Mouse (Mus musculus) liver, embryonic 16.5 days (tissue): ENCODE results near the gene Rab3ip. TPM values are rescaled to one million over a fixed set of nuclear protein-coding genes. Genes with fewer than 3 reads are reported as not detected.
A peak's percentile ranks its signal among the peaks of the same experiment; 100 is the strongest.

Source experiments
- ATAC-seq: fragments of 200-750 bp; cut with Nextera tagmentation; 2 replicates; pipeline ENCODE4 v1.8.0; 2017; ENCODE audit warnings: low read depth, mild to moderate bottlenecking, moderate number of reproducible peaks, moderate library complexity
- H3K27ac ChIP-seq: fragments of 300-500 bp; sonication (generic); 2 replicates; pipeline ENCODE4 v1.5.1; 2014; ENCODE audit warnings: mild to moderate bottlenecking, low read length
- H3K27me3 ChIP-seq: fragments of 300-500 bp; sonication (generic); 2 replicates; pipeline ENCODE4 v1.6.1; 2014; ENCODE audit warnings: low read depth, low read length, mixed read lengths; ENCODE audit not compliant: control insufficient read depth, insufficient read depth
- H3K36me3 ChIP-seq: fragments of 300-500 bp; sonication (generic); 2 replicates; pipeline ENCODE4 v1.6.1; 2014; ENCODE audit warnings: mild to moderate bottlenecking; ENCODE audit not compliant: control insufficient read depth, insufficient read depth
- H3K4me1 ChIP-seq: fragments of 300-500 bp; sonication (generic); 2 replicates; pipeline ENCODE4 v1.6.1; 2014; ENCODE audit warnings: low read depth, low read length, mixed read lengths; ENCODE audit not compliant: control insufficient read depth
- H3K4me2 ChIP-seq: fragments of 300-500 bp; sonication (generic); 2 replicates; pipeline ENCODE4 v1.6.1; 2014; ENCODE audit warnings: low read depth, low read length, mixed read lengths
- H3K4me3 ChIP-seq: fragments of 300-500 bp; sonication (generic); 2 replicates; pipeline ENCODE4 v1.5.1; 2014; ENCODE audit warnings: low read depth, mild to moderate bottlenecking, low read length
- H3K9ac ChIP-seq: fragments of 300-500 bp; sonication (generic); 2 replicates; pipeline ENCODE4 v1.6.1; 2014; ENCODE audit warnings: low read depth, low read length
- H3K9me3 ChIP-seq: fragments of 300-500 bp; sonication (generic); replicated peaks from 2 replicates; pipeline ENCODE4 v1.6.1; 2016; ENCODE audit warnings: low read length; ENCODE audit not compliant: control insufficient read depth
- WGBS: fragments of 180-500 bp; shearing (Covaris S2); extraction: QIAGEN DNeasy Blood & Tissue Kit; methylation state at CpG from one replicate; pipeline ENCODE4 v1.1.7; 2014; ENCODE audit not compliant: insufficient replicate concordance; 5-methylcytosine and 5-hydroxymethylcytosine counted together
- polyA plus RNA-seq: library from polyadenylated mRNA; unstranded; fragments of >200 nt; fragmentation: Nextera tagmentation; extraction: Ambion mirVana; gene quantifications from 2 replicates; pipeline ENCODE4 v1.2.1, GENCODE M21; 2015

Gene Rab3ip
- polyA plus RNA-seq, 1 experiment from 2014 or later: 13.3 TPM

- H3K36me3 ChIP-seq: no peaks in the 10 kb centered on the region
- peak overlapping the region; percentile 85 for H3K9ac ChIP-seq
- peak overlapping the region; percentile 92 for H3K27ac ChIP-seq
- 7% methylated on average over 44 of the region's 44 CpGs for WGBS
- no peaks in the 10 kb centered on the region for H3K27me3 ChIP-seq
- peak overlapping the region; percentile 85 for H3K4me3 ChIP-seq
- no peaks in the 10 kb centered on the region for H3K9me3 ChIP-seq
- ATAC-seq: no peak
- H3K4me1 ChIP-seq: peaks cover 15% of the 10 kb centered on the region
- peak overlapping the region; percentile 99 for H3K4me2 ChIP-seq
These were observed 1.2 kb downstream of the Rab3ip start for GRCm38 (mm10) chr10:116949111-116950008.

GRCm38 (mm10) chr10:116948414-116948813, 2.2 kb downstream of the Rab3ip start:
- Histone ChIP-seq H3K4me3 (no peak overlapping the region; the same call in 1 of the 2 replicates), H3K36me3 (no peaks in the 10 kb centered on the region), H3K4me2 (peak overlapping the region; percentile 99; the same call in 1 of the 2 replicates), H3K27me3 (no peaks in the 10 kb centered on the region), H3K9me3 (no peaks in the 10 kb centered on the region), H3K4me1 (peaks cover 15% of the 10 kb centered on the region), H3K27ac (no peak overlapping the region), H3K9ac (no peak overlapping the region)
- ATAC-seq: no peak
- WGBS: 84% methylated on average over 9 of the region's 9 CpGs

- WGBS: 48% methylated on average over 10 of the region's 10 CpGs
These were observed 5.6 kb downstream of the Rab3ip start for GRCm38 (mm10) chr10:116944940-116945339.

GRCm38 (mm10) chr10:116944144-116944543, 6.4 kb downstream of the Rab3ip start:
- Histone ChIP-seq H3K27me3 (no peaks in the 10 kb centered on the region), H3K4me3 (no peak overlapping the region), H3K9me3 (0 out of 2 replicates have a peak, but pooled peaks cover 2% of the 10 kb centered on the region), H3K4me1 (peaks cover 6% of the 10 kb centered on the region), H3K4me2 (no peak overlapping the region), H3K27ac (no peak overlapping the region), H3K9ac (no peak overlapping the region), H3K36me3 (peaks cover 5% of the 10 kb centered on the region; the same call in 1 of the 2 replicates)
- WGBS: 69% methylated on average over 3 of the region's 3 CpGs
- no peak for ATAC-seq

More at GRCm38 (mm10) chr10:116944940-116945339, 5.6 kb downstream of the Rab3ip start:
- 0 out of 2 replicates have a peak, but pooled peaks cover 2% of the 10 kb centered on the region for H3K9me3 ChIP-seq
- no peak overlapping the region for H3K4me3 ChIP-seq
- no peak overlapping the region for H3K9ac ChIP-seq
- H3K4me1 ChIP-seq: peaks cover 10% of the 10 kb centered on the region
- H3K4me2 ChIP-seq: no peak overlapping the region
- H3K27ac ChIP-seq: no peak overlapping the region
- no peak for ATAC-seq
- no peaks in the 10 kb centered on the region for H3K27me3 ChIP-seq
- peaks cover 5% of the 10 kb centered on the region; the same call in 1 of the 2 replicates for H3K36me3 ChIP-seq

GRCm38 (mm10) chr10:116943025-116943424, 7.5 kb downstream of the Rab3ip start:
- H3K9ac ChIP-seq: no peak overlapping the region
- 0 out of 2 replicates have a peak, but pooled peaks cover 2% of the 10 kb centered on the region for H3K9me3 ChIP-seq
- no peak overlapping the region for H3K27ac ChIP-seq
- H3K36me3 ChIP-seq: peaks cover 5% of the 10 kb centered on the region; the same call in 1 of the 2 replicates
- H3K4me2 ChIP-seq: no peak overlapping the region
- peaks cover 6% of the 10 kb centered on the region for H3K4me1 ChIP-seq
- 82% methylated on average over 6 of the region's 6 CpGs for WGBS
- H3K4me3 ChIP-seq: no peak overlapping the region
- no peak for ATAC-seq
- no peaks in the 10 kb centered on the region for H3K27me3 ChIP-seq

DNA sequence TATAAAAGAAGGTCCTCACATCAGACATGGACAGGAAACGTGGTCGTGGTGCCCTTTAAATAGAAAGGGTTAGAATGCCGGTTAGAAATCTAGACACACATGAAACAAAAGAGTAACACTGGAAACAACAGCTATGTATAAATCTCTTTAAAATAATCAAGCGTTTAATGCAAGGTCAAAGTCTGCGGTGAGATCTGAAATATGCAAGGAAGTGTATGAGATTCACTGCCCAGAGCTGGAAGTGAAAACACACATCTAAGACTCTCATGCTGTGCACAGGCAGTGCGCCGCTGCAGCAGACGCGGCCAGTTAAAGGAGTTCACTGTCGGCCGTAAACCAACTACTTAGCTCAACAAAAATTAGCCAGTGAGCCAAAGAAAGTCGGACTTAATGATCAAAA, 15.5 kb downstream of the Rab3ip start:
- no peak overlapping the region for H3K4me3 ChIP-seq
- no peak overlapping the region for H3K27ac ChIP-seq
- no peaks in the 10 kb centered on the region for H3K9me3 ChIP-seq
- H3K9ac ChIP-seq: no peak overlapping the region
- peaks cover 6% of the 10 kb centered on the region for H3K36me3 ChIP-seq
- no peak for ATAC-seq
- WGBS: 67% methylated on average over 12 of the region's 12 CpGs
- no peaks in the 10 kb centered on the region for H3K27me3 ChIP-seq
- no peaks in the 10 kb centered on the region for H3K4me1 ChIP-seq
- no peak overlapping the region for H3K4me2 ChIP-seq

- no peaks in the 10 kb centered on the region for H3K4me1 ChIP-seq
- no peaks in the 10 kb centered on the region for H3K27me3 ChIP-seq
- peaks cover 6% of the 10 kb centered on the region for H3K36me3 ChIP-seq
- no peak overlapping the region for H3K27ac ChIP-seq
- ATAC-seq: no peak
- WGBS: 80% methylated on average over 7 of the region's 7 CpGs
- no peak overlapping the region for H3K4me2 ChIP-seq
- H3K4me3 ChIP-seq: no peak overlapping the region
- H3K9me3 ChIP-seq: no peaks in the 10 kb centered on the region
- H3K9ac ChIP-seq: no peak overlapping the region
These were observed 16.8 kb downstream of the Rab3ip start for GRCm38 (mm10) chr10:116933794-116934193.

- Histone ChIP-seq H3K9ac (no peak overlapping the region), H3K9me3 (no peaks in the 10 kb centered on the region), H3K27ac (no peak overlapping the region), H3K36me3 (peaks cover 4% of the 10 kb centered on the region), H3K4me1 (no peaks in the 10 kb centered on the region), H3K4me2 (no peak overlapping the region), H3K4me3 (no peak overlapping the region), H3K27me3 (no peaks in the 10 kb centered on the region)
- no peak for ATAC-seq
- WGBS: 77% methylated on average over 13 of the region's 13 CpGs
These were observed 18.2 kb downstream of the Rab3ip start for GRCm38 (mm10) chr10:116932418-116932817.
